Mouse (Mus musculus): ENCODE results near the gene Grasp.
A peak's percentile ranks its signal among the peaks of the same experiment; 100 is the strongest.

The Grasp gene

GRCm38 (mm10) chr15:101228866-101229590, 5.0 kb downstream of the Grasp start:
- DNase-seq (ENCODE audit: low read depth, low spot score) = no peak

GRCm38 (mm10) chr15:101230503-101230902, 6.5 kb downstream of the Grasp start:
- DNase-seq (ENCODE audit: low read depth, low spot score) = no peak

- DNase-seq (ENCODE audit: low read depth, low spot score) = no peak
These were observed 7.1 kb downstream of the Grasp start for GRCm38 (mm10) chr15:101230995-101231647.

GRCm38 (mm10) chr15:101231648-101232180, 7.7 kb downstream of the Grasp start:
- no peak for DNase-seq (ENCODE audit: low read depth, low spot score)

- no peak for DNase-seq (ENCODE audit: low read depth, low spot score)
These were observed 8.6 kb downstream of the Grasp start for GRCm38 (mm10) chr15:101232607-101233006.

GRCm38 (mm10) chr15:101233183-101233582, 9.2 kb downstream of the Grasp start:
- DNase-seq (ENCODE audit: low read depth, low spot score) = no peak

GRCm38 (mm10) chr15:101233641-101234275, 9.8 kb downstream of the Grasp start:
- no peak for DNase-seq (ENCODE audit: low read depth, low spot score)

GRCm38 (mm10) chr15:101234611-101235341, 10.8 kb downstream of the Grasp start:
- DNase-seq (ENCODE audit: low read depth, low spot score) = no peak

- DNase-seq (ENCODE audit: low read depth, low spot score) = no peak
These were observed 11.3 kb downstream of the Grasp start for GRCm38 (mm10) chr15:101235342-101235698.

- DNase-seq (ENCODE audit: low read depth, low spot score) = no peak
These were observed 11.8 kb downstream of the Grasp start for GRCm38 (mm10) chr15:101235728-101236327.

GRCm38 (mm10) chr15:101236878-101237277, 12.9 kb downstream of the Grasp start:
- no peak for DNase-seq (ENCODE audit: low read depth, low spot score)

- no peak for DNase-seq (ENCODE audit: low read depth, low spot score)
These were observed 15.0 kb downstream of the Grasp start for GRCm38 (mm10) chr15:101238885-101239511.

- DNase-seq (ENCODE audit: low read depth, low spot score) = no peak
These were observed 15.8 kb downstream of the Grasp start for GRCm38 (mm10) chr15:101239821-101240220.

GRCm38 (mm10) chr15:101240799-101241204, 16.8 kb downstream of the Grasp start:
- peak; percentile 80 for DNase-seq (ENCODE audit: low read depth, low spot score)

- no peak for DNase-seq (ENCODE audit: low read depth, low spot score)
These were observed 17.2 kb downstream of the Grasp start for GRCm38 (mm10) chr15:101241236-101241635.

- no peak for DNase-seq (ENCODE audit: low read depth, low spot score)
These were observed 17.9 kb downstream of the Grasp start for GRCm38 (mm10) chr15:101241853-101242252.

- DNase-seq (ENCODE audit: low read depth, low spot score) = no peak
These were observed 18.7 kb downstream of the Grasp start for GRCm38 (mm10) chr15:101242645-101243044.

GRCm38 (mm10) chr15:101244012-101244411, 20.0 kb downstream of the Grasp start:
- DNase-seq (ENCODE audit: low read depth, low spot score) = no peak

- peak; percentile 94 for DNase-seq (ENCODE audit: low read depth, low spot score)
These were observed 22.5 kb downstream of the Grasp start for GRCm38 (mm10) chr15:101246231-101247154.

GRCm38 (mm10) chr15:101247155-101247498, 23.1 kb downstream of the Grasp start:
- DNase-seq (ENCODE audit: low read depth, low spot score) = no peak
